Mouse (Mus musculus) lung, adult 2 months (tissue): ENCODE measurements around the gene Ppa1.

Experiments
- CTCF ChIP-seq: fragments of 200-500 bp; IDR thresholded peaks from 2 replicates; pipeline ENCODE4 v1.5.1; 2011; ENCODE audit warnings: mild to moderate bottlenecking, low read length, control low read depth; ENCODE audit not compliant: insufficient read depth
- POLR2A ChIP-seq: fragments of 200-500 bp; IDR thresholded peaks from 2 replicates; pipeline ENCODE4 v1.6.1; 2011; ENCODE audit warnings: low read depth, mild to moderate bottlenecking, control low read depth, low read length, borderline replicate concordance; ENCODE audit errors: extremely low read depth

DNA sequence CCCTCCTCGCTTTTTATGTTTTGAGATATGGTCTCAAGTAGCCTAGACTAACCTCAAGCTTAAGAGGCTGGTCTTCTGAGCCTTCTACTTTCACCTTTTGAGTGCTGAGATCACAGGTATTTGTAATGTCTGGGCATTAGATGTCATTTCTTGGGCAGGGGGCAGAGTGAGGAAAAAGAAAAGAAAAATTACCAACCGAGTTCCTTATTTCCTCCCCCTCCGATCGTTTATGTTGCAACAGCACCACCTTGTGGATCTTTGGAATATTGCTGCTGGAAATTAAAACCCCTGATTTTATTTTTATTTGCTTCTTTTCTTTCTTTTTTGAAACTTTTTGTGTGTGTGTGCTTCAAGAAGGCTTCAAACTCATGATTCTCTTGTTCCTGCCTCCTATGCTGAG, 9.6 kb downstream of the Ppa1 start:
- TF ChIP-seq POLR2A = no peak
- TF ChIP-seq CTCF = 0 out of 2 replicates have a peak, but pooled peaks have one; percentile 8
